In the genomic region with DNA sequence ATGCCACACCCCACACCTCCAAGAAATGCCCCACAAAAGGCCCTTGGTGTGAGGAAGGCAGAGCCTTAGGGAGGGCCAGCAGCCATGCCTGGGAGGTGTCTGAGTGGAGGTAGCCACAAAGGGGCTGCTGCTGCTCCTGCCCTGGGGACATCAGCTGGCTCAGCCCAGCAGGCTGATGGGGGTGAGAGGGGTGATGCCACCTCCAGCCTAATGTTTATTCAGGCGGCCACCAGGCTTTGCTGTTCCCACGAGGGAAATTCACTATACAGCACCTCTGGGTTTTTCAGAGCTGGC, we compare ENCODE assay signal across 25 mouse cellular contexts. TPM values are rescaled to one million over a fixed set of nuclear protein-coding genes. Genes with fewer than 3 reads are reported as not detected.
A peak's percentile ranks its signal among the peaks of the same experiment; 100 is the strongest.
DNase-seq lines count a peak whose midpoint lies in the region; ATAC-seq lines count a peak whose summit lies in the region.
"Had no signal": no experiment of that assay in that cellular context is flagged by ENCODE, and none has a peak within 500 bp of the region (broad histone marks: within the 10 kb centered on the region; RNA-seq: fewer than 3 reads in every experiment).

No protein-coding gene starts in this region.

- H3K9me3 ChIP-seq in forebrain, embryonic 10.5 days = no peaks in the 10 kb centered on the region
- no peaks in the 10 kb centered on the region for H3K9me3 ChIP-seq in forebrain, embryonic 12.5 days
- H3K9me3 ChIP-seq in hindbrain, embryonic 10.5 days = no peaks in the 10 kb centered on the region
- H3K9me3 ChIP-seq in hindbrain, embryonic 16.5 days (ENCODE audit: control insufficient read depth, low read length) = no peaks in the 10 kb centered on the region
- H3K9me3 ChIP-seq in neural tube, embryonic 11.5 days (ENCODE audit: control insufficient read depth, low read length) = no peaks in the 10 kb centered on the region
- no peaks in the 10 kb centered on the region for H3K9me3 ChIP-seq in stomach, embryonic 14.5 days (ENCODE audit: control insufficient read depth, low read depth, low read length)
- H3K9me3 ChIP-seq: embryonic facial prominence, embryonic 12.5 days; heart, embryonic 13.5 days; hindbrain, embryonic 15.5 days; limb, embryonic 15.5 days; lung, embryonic 15.5 days had no signal

- no peaks in the 10 kb centered on the region for H3K27me3 ChIP-seq in forebrain, embryonic 10.5 days (ENCODE audit: poor library complexity, severe bottlenecking)
- H3K27me3 ChIP-seq in forebrain, embryonic 12.5 days = no peaks in the 10 kb centered on the region
- no peaks in the 10 kb centered on the region for H3K27me3 ChIP-seq in hindbrain, embryonic 10.5 days (ENCODE audit: insufficient read depth, poor library complexity, severe bottlenecking)
- no peaks in the 10 kb centered on the region for H3K27me3 ChIP-seq in hindbrain, embryonic 16.5 days (replicated peaks; ENCODE audit: control insufficient read depth, insufficient read depth, low read length)
- H3K27me3 ChIP-seq in neural tube, embryonic 11.5 days (ENCODE audit: control insufficient read depth, insufficient read depth, low read length) = no peaks in the 10 kb centered on the region
- H3K27me3 ChIP-seq in stomach, embryonic 14.5 days (ENCODE audit: control insufficient read depth, insufficient read depth, low read length) = no peaks in the 10 kb centered on the region
- H3K27me3 ChIP-seq: embryonic facial prominence, embryonic 12.5 days; heart, embryonic 13.5 days; hindbrain, embryonic 15.5 days; limb, embryonic 15.5 days; lung, embryonic 15.5 days had no signal

- H3K4me3 ChIP-seq in forebrain, embryonic 10.5 days = no peak overlapping the region
- H3K4me3 ChIP-seq in forebrain, embryonic 12.5 days (replicated peaks) = no peak overlapping the region
- H3K4me3 ChIP-seq in hindbrain, embryonic 10.5 days = no peak overlapping the region
- H3K4me3 ChIP-seq in hindbrain, embryonic 16.5 days (ENCODE audit: low read length) = no peak overlapping the region
- no peak overlapping the region for H3K4me3 ChIP-seq in neural tube, embryonic 11.5 days (ENCODE audit: low read depth, low read length)
- no peak overlapping the region for H3K4me3 ChIP-seq in stomach, embryonic 14.5 days (ENCODE audit: low read depth, low read length)
- H3K4me3 ChIP-seq: embryonic facial prominence, embryonic 12.5 days; heart, embryonic 13.5 days; hindbrain, embryonic 15.5 days; limb, embryonic 15.5 days; lung, embryonic 15.5 days; megakaryocyte, embryonic 14.5 days had no signal

- H3K27ac ChIP-seq in forebrain, embryonic 10.5 days = peak overlapping the region; percentile 72
- no peak overlapping the region for H3K27ac ChIP-seq in forebrain, embryonic 12.5 days
- peak overlapping the region; percentile 83 for H3K27ac ChIP-seq in hindbrain, embryonic 10.5 days
- no peak overlapping the region for H3K27ac ChIP-seq in hindbrain, embryonic 16.5 days (ENCODE audit: low read depth, low read length)
- H3K27ac ChIP-seq in neural tube, embryonic 11.5 days (ENCODE audit: low read depth, low read length) = no peak overlapping the region
- H3K27ac ChIP-seq in stomach, embryonic 14.5 days (ENCODE audit: low read length) = no peak overlapping the region
- H3K27ac ChIP-seq: embryonic facial prominence, embryonic 12.5 days; hindbrain, embryonic 15.5 days; limb, embryonic 15.5 days; liver, embryonic 14.5 days; lung, embryonic 15.5 days had no signal

- H3K4me1 ChIP-seq in forebrain, embryonic 10.5 days = peaks cover 30% of the 10 kb centered on the region
- peaks cover 31% of the 10 kb centered on the region for H3K4me1 ChIP-seq in forebrain, embryonic 12.5 days
- peaks cover 33% of the 10 kb centered on the region for H3K4me1 ChIP-seq in hindbrain, embryonic 10.5 days (replicated peaks)
- no peaks in the 10 kb centered on the region; the same call in 1 of the 2 replicates for H3K4me1 ChIP-seq in hindbrain, embryonic 16.5 days (ENCODE audit: control insufficient read depth, insufficient read depth, low read depth, low read length)
- H3K4me1 ChIP-seq in neural tube, embryonic 11.5 days (ENCODE audit: control insufficient read depth, insufficient read depth, low read length) = peaks cover 13% of the 10 kb centered on the region
- H3K4me1 ChIP-seq in stomach, embryonic 14.5 days (ENCODE audit: control insufficient read depth, insufficient read depth, low read length) = 0 out of 2 replicates have a peak, but pooled peaks cover 3% of the 10 kb centered on the region
- H3K4me1 ChIP-seq: embryonic facial prominence, embryonic 12.5 days; hindbrain, embryonic 15.5 days; lung, embryonic 15.5 days; megakaryocyte, embryonic 14.5 days had no signal

- DNase-seq in forebrain, embryonic 10.5 days (ENCODE audit: extremely low spot score, low spot score) = no peak
- no peak for DNase-seq in hindbrain, embryonic 10.5 days (ENCODE audit: low spot score)
- no peak for DNase-seq in neural tube, embryonic 11.5 days (ENCODE audit: low spot score)
- no peak for DNase-seq in neural tube, embryonic 10.5 days (ENCODE audit: extremely low spot score, low spot score)
- no peak for DNase-seq in urinary bladder, postnatal 25 days (ENCODE audit: low spot score)
- DNase-seq: adrenal gland, postnatal 10 days; cerebellum, adult 18-20 months; cerebellum, postnatal 14 days; gastrocnemius, postnatal 10 days; heart, adult 18-20 months; kidney, postnatal 25 days; lung, postnatal 36 days; thymus, postnatal 25 days had no signal

- H3K4me2 ChIP-seq in forebrain, embryonic 12.5 days = no peak overlapping the region
- no peak overlapping the region for H3K4me2 ChIP-seq in hindbrain, embryonic 16.5 days (ENCODE audit: low read length)
- H3K4me2 ChIP-seq in neural tube, embryonic 11.5 days (ENCODE audit: low read depth) = no peak overlapping the region
- no peak overlapping the region for H3K4me2 ChIP-seq in stomach, embryonic 14.5 days (replicated peaks; ENCODE audit: low read depth, low read length)
- H3K4me2 ChIP-seq: embryonic facial prominence, embryonic 12.5 days; heart, embryonic 13.5 days; hindbrain, embryonic 15.5 days; limb, embryonic 15.5 days; lung, embryonic 15.5 days had no signal

- ATAC-seq in forebrain, embryonic 12.5 days (ENCODE audit: low FRiP score) = no peak
- ATAC-seq in hindbrain, embryonic 16.5 days = no peak
- ATAC-seq in neural tube, embryonic 11.5 days (ENCODE audit: insufficient read depth, low FRiP score, low TSS enrichment) = peak; percentile 42; the same call in 1 of the 2 replicates
- ATAC-seq in stomach, embryonic 14.5 days (ENCODE audit: insufficient number of reproducible peaks, insufficient read depth, low FRiP score, low read depth) = 0 out of 2 replicates have a peak, but pooled peaks have one; percentile 20
- ATAC-seq: activated CD4-positive, CD25-positive, alpha-beta regulatory T cell, adult 4 months; midbrain, embryonic 16.5 days had no signal

- WGBS in forebrain, embryonic 10.5 days = 63% methylated on average over 2 of the region's 2 CpGs
- WGBS in forebrain, embryonic 12.5 days = 52% methylated on average over 2 of the region's 2 CpGs
- 34% methylated on average over 2 of the region's 2 CpGs for WGBS in hindbrain, embryonic 10.5 days
- WGBS in hindbrain, embryonic 16.5 days = 41% methylated on average over 2 of the region's 2 CpGs
- 26% methylated on average over 2 of the region's 2 CpGs for WGBS in neural tube, embryonic 11.5 days
- 49% methylated on average over 2 of the region's 2 CpGs for WGBS in stomach, embryonic 14.5 days

- H3K9ac ChIP-seq in forebrain, embryonic 12.5 days = no peak overlapping the region
- H3K9ac ChIP-seq in hindbrain, embryonic 16.5 days (ENCODE audit: low read depth, low read length) = no peak overlapping the region
- no peak overlapping the region for H3K9ac ChIP-seq in neural tube, embryonic 11.5 days (ENCODE audit: low read length)
- no peak overlapping the region for H3K9ac ChIP-seq in stomach, embryonic 14.5 days (replicated peaks; ENCODE audit: low read depth, low read length)
- H3K9ac ChIP-seq: embryonic facial prominence, embryonic 12.5 days; hindbrain, embryonic 15.5 days; limb, embryonic 15.5 days; liver, embryonic 14.5 days; lung, embryonic 15.5 days had no signal

- H3K36me3 ChIP-seq in forebrain, embryonic 10.5 days (replicated peaks) = no peaks in the 10 kb centered on the region
- H3K36me3 ChIP-seq in forebrain, embryonic 12.5 days (replicated peaks) = no peaks in the 10 kb centered on the region
- H3K36me3 ChIP-seq in hindbrain, embryonic 10.5 days = no peaks in the 10 kb centered on the region
- H3K36me3 ChIP-seq in hindbrain, embryonic 16.5 days (ENCODE audit: control insufficient read depth, insufficient read depth, low read length) = no peaks in the 10 kb centered on the region
- no peaks in the 10 kb centered on the region for H3K36me3 ChIP-seq in neural tube, embryonic 11.5 days (ENCODE audit: control insufficient read depth, insufficient read depth, low read length)
- H3K36me3 ChIP-seq in stomach, embryonic 14.5 days (ENCODE audit: control insufficient read depth, insufficient read depth, low read length) = no peaks in the 10 kb centered on the region
- H3K36me3 ChIP-seq: embryonic facial prominence, embryonic 12.5 days; hindbrain, embryonic 15.5 days; limb, embryonic 15.5 days; lung, embryonic 15.5 days had no signal

RNA-seq across cellular contexts. Expression of a gene that starts 12.8 kb away (rescaled TPM):
- polyA plus RNA-seq in forebrain, embryonic 10.5 days (2016; fragmentation: Nextera tagmentation; extraction: Ambion mirVana) = 4.1 and 5.3 TPM in 2 replicates
- 6.1 and 6.5 TPM in 2 replicates for polyA plus RNA-seq in forebrain, embryonic 12.5 days (2016; fragmentation: Nextera tagmentation; extraction: Ambion mirVana)
- 5.7 and 5.9 TPM in 2 replicates for polyA plus RNA-seq in hindbrain, embryonic 10.5 days (2016; fragmentation: Nextera tagmentation; extraction: Ambion mirVana)
- 4.4 and 7.0 TPM in 2 replicates for polyA plus RNA-seq in hindbrain, embryonic 16.5 days (2015; fragmentation: Nextera tagmentation; extraction: Ambion mirVana)
- 9.6 and 11.4 TPM in 2 replicates for polyA plus RNA-seq in neural tube, embryonic 11.5 days (2014; fragmentation: Nextera tagmentation; extraction: Ambion mirVana)
- polyA plus RNA-seq in stomach, embryonic 14.5 days (2014; fragmentation: Nextera tagmentation; extraction: Ambion mirVana) = 46.6 and 48.6 TPM in 2 replicates
- polyA plus RNA-seq: activated CD4-positive, CD25-positive, alpha-beta regulatory T cell, adult 4 months had no signal

Comparison
In these comparisons a context has a peak if more than half of its experiments do, and no peak if none do; other contexts are left out.
1. H3K27ac ChIP-seq: peak in forebrain, embryonic 10.5 days (single experiment) and hindbrain, embryonic 10.5 days (single experiment); none in forebrain, embryonic 12.5 days (single experiment), hindbrain, embryonic 16.5 days (single experiment), neural tube, embryonic 11.5 days (single experiment) and stomach, embryonic 14.5 days (single experiment).
2. ATAC-seq: peak in neural tube, embryonic 11.5 days (single experiment) and stomach, embryonic 14.5 days (single experiment); none in forebrain, embryonic 12.5 days (single experiment) and hindbrain, embryonic 16.5 days (single experiment).